Mouse (Mus musculus): Measurements from ENCODE around the gene Ptf1a. TPM values are rescaled to one million over a fixed set of nuclear protein-coding genes. Genes with fewer than 3 reads are reported as not detected.

Gene Ptf1a
- total and polyA plus RNA-seq, 3 experiments = not detected

- H3K27ac ChIP-seq (ENCODE audit: control insufficient read depth, low read depth, low read length) = no peak overlapping the region
- no peak for TF ChIP-seq MYB (IDR thresholded peaks at IDR 0.05; ENCODE audit: low read depth, low read length)
- H3K9ac ChIP-seq (ENCODE audit: control insufficient read depth, low read depth, low read length, poor library complexity, severe bottlenecking) = no peak overlapping the region
- no peaks in the 10 kb centered on the region for H3K9me3 ChIP-seq (replicated peaks; ENCODE audit: insufficient read depth, low read length)
- H3K79me2 ChIP-seq (ENCODE audit: control insufficient read depth, insufficient read depth, low read length, poor library complexity) = no peaks in the 10 kb centered on the region
- no peaks in the 10 kb centered on the region for H3K4me1 ChIP-seq (ENCODE audit: control insufficient read depth in 1 of 2, insufficient read depth in 2 of 2, low read length in 2 of 2)
- no peaks in the 10 kb centered on the region; a peak in 1 of 4 replicates for H3K27me3 ChIP-seq (ENCODE audit: control insufficient read depth in 1 of 2, insufficient read depth in 2 of 2, low read length in 2 of 2)
- no peaks in the 10 kb centered on the region for H3K36me3 ChIP-seq (ENCODE audit: control insufficient read depth in 1 of 2, insufficient read depth in 2 of 2, low read length in 2 of 2)
- H3K4me3 ChIP-seq (ENCODE audit: control insufficient read depth in 1 of 2, insufficient read depth in 1 of 2, low read depth in 2 of 2, low read length in 2 of 2) = no peak overlapping the region
- DNase-seq (ENCODE audit: low read depth, low spot score) = no peak
Measured at GRCm38 (mm10) chr2:19430746-19431145, 14.7 kb upstream of the Ptf1a start.

DNA sequence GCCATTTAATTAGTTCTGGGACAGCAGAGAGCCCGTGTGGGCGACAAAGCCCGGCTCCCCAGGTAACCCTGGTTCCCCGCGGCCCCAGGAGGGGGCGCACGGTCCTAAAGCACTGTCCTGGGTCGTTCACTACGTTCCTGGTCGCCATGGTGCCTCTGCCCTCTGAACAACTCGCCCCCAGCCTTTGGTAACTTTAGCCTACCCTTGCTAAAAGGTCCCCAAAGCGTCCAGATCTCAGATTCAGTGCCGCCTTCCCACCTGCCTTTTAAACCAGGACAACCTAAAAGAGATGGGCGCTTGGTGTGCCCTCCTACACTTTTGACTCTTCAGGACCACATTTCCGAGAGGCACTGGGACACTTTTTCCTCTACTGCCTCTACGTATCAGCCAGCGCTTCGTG is 14.3 kb upstream of the Ptf1a start:
- DNase-seq (ENCODE audit: low read depth, low spot score) = no peak
- H3K36me3 ChIP-seq (ENCODE audit: control insufficient read depth in 1 of 2, insufficient read depth in 2 of 2, low read length in 2 of 2) = no peaks in the 10 kb centered on the region
- H3K9me3 ChIP-seq (replicated peaks; ENCODE audit: insufficient read depth, low read length) = no peaks in the 10 kb centered on the region
- no peaks in the 10 kb centered on the region for H3K4me1 ChIP-seq (ENCODE audit: control insufficient read depth in 1 of 2, insufficient read depth in 2 of 2, low read length in 2 of 2)
- no peak overlapping the region for H3K27ac ChIP-seq (ENCODE audit: control insufficient read depth, low read depth, low read length)
- H3K79me2 ChIP-seq (ENCODE audit: control insufficient read depth, insufficient read depth, low read length, poor library complexity) = no peaks in the 10 kb centered on the region
- no peak for TF ChIP-seq MAZ (IDR thresholded peaks at IDR 0.05; ENCODE audit: low read depth, low read length)
- no peak for TF ChIP-seq ZC3H11A (IDR thresholded peaks at IDR 0.05; ENCODE audit: low read depth, low read length)
- TF ChIP-seq TCF12 (IDR thresholded peaks at IDR 0.05; ENCODE audit: low read depth, low read length) = no peak
- no peak for TF ChIP-seq EP300 (IDR thresholded peaks at IDR 0.05; ENCODE audit: low read depth in 1 of 2, low read length in 2 of 2)
- TF ChIP-seq ZNF384 (IDR thresholded peaks at IDR 0.05; ENCODE audit: low read depth, low read length) = no peak
- TF ChIP-seq MAX (IDR thresholded peaks at IDR 0.05; ENCODE audit: low read length) = no peak
- TF ChIP-seq KAT2A (conservative IDR thresholded peaks at IDR 0.05; ENCODE audit: low read depth, low read length) = no peak
- no peak for TF ChIP-seq MEF2A (IDR thresholded peaks at IDR 0.05; ENCODE audit: extremely low read depth, insufficient replicate concordance, low read depth, low read length, poor library complexity, severe bottlenecking)
- TF ChIP-seq NELFE (IDR thresholded peaks at IDR 0.05; ENCODE audit: low read depth, low read length) = no peak
- TF ChIP-seq JUND (IDR thresholded peaks at IDR 0.05; ENCODE audit: low read depth, low read length) = no peak
- TF ChIP-seq GABPA (IDR thresholded peaks at IDR 0.05; ENCODE audit: low read depth, low read length) = no peak
- no peak for TF ChIP-seq SMC3 (IDR thresholded peaks at IDR 0.05; ENCODE audit: low read depth, low read length)
- H3K27me3 ChIP-seq (ENCODE audit: control insufficient read depth in 1 of 2, insufficient read depth in 2 of 2, low read length in 2 of 2) = no peaks in the 10 kb centered on the region; a peak in 1 of 4 replicates
- no peak overlapping the region for H3K4me3 ChIP-seq (ENCODE audit: control insufficient read depth in 1 of 2, insufficient read depth in 1 of 2, low read depth in 2 of 2, low read length in 2 of 2)
- no peak overlapping the region for H3K9ac ChIP-seq (ENCODE audit: control insufficient read depth, low read depth, low read length, poor library complexity, severe bottlenecking)

DNA sequence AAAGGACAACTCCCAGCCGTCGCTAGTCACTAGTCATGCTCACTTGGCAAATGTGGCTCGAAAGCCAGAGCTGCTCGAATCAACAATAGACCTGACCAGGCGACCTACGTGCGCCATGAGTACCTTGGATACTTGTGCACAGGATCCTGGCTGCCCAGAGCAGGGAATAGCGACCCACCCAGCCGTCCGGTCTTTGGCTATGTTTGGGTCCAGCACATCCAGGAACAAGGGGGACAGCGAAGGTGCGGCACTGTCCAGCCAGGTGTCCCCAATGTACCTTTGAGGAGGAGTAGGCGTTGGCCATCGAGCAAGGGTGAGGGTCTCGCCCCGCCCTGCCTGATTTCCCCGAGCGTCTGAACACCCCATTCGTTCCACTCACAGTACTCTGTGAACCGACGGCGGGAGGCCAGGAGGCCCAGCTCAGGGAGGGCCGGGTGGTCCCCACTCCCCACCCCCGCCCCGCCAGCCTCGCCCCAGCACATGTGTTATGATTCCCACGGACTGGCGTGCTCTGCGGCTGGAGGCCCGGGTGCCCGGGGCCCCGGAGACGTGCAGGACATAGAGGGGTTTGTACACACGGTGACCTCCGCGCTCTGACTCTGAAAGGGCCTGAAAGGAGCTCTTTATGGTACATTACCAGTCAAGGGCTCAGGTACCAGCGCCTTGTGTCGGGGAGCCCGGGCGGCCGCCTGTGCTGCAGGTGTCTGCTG is 13.7 kb upstream of the Ptf1a start:
- no peak overlapping the region for H3K27ac ChIP-seq (ENCODE audit: control insufficient read depth, low read depth, low read length)
- no peaks in the 10 kb centered on the region for H3K9me3 ChIP-seq (replicated peaks; ENCODE audit: insufficient read depth, low read length)
- no peaks in the 10 kb centered on the region for H3K36me3 ChIP-seq (ENCODE audit: control insufficient read depth in 1 of 2, insufficient read depth in 2 of 2, low read length in 2 of 2)
- no peaks in the 10 kb centered on the region for H3K27me3 ChIP-seq (ENCODE audit: control insufficient read depth in 1 of 2, insufficient read depth in 2 of 2, low read length in 2 of 2)
- no peak overlapping the region for H3K9ac ChIP-seq (ENCODE audit: control insufficient read depth, low read depth, low read length, poor library complexity, severe bottlenecking)
- H3K4me3 ChIP-seq (ENCODE audit: control insufficient read depth in 1 of 2, insufficient read depth in 1 of 2, low read depth in 2 of 2, low read length in 2 of 2) = no peak overlapping the region
- TF ChIP-seq TAL1 (IDR thresholded peaks at IDR 0.05; ENCODE audit: low read length) = no peak
- TF ChIP-seq ETS1 (IDR thresholded peaks at IDR 0.05; ENCODE audit: low read depth, low read length) = no peak
- no peak for TF ChIP-seq HCFC1 (IDR thresholded peaks at IDR 0.05; ENCODE audit: low read depth, low read length)
- no peak for TF ChIP-seq UBTF (IDR thresholded peaks at IDR 0.05; ENCODE audit: borderline replicate concordance, insufficient read depth, low read depth, low read length)
- TF ChIP-seq E2F4 (IDR thresholded peaks at IDR 0.05; ENCODE audit: borderline replicate concordance, low read depth, low read length) = no peak
- no peak for TF ChIP-seq MAZ (IDR thresholded peaks at IDR 0.05; ENCODE audit: low read depth, low read length)
- no peak for TF ChIP-seq USF1 (IDR thresholded peaks at IDR 0.05; ENCODE audit: low read depth, low read length)
- TF ChIP-seq ZNF384 (IDR thresholded peaks at IDR 0.05; ENCODE audit: low read depth, low read length) = no peak
- TF ChIP-seq POLR2AphosphoS5 (IDR thresholded peaks at IDR 0.05; ENCODE audit: borderline replicate concordance, low read depth, low read length) = no peak
- no peak for TF ChIP-seq GATA1 (IDR thresholded peaks at IDR 0.05; ENCODE audit: low read depth, low read length)
- no peak for TF ChIP-seq ELF1 (IDR thresholded peaks at IDR 0.05; ENCODE audit: low read depth, low read length)
- no peak for TF ChIP-seq BHLHE40 (IDR thresholded peaks at IDR 0.05; ENCODE audit: borderline replicate concordance, low read depth, low read length)
- no peak for TF ChIP-seq ZC3H11A (IDR thresholded peaks at IDR 0.05; ENCODE audit: low read depth, low read length)
- TF ChIP-seq KAT2A (conservative IDR thresholded peaks at IDR 0.05; ENCODE audit: low read depth, low read length) = no peak
- TF ChIP-seq EP300 (IDR thresholded peaks at IDR 0.05; ENCODE audit: low read depth in 1 of 2, low read length in 2 of 2) = no peak
- no peak for TF ChIP-seq MAX (IDR thresholded peaks at IDR 0.05; ENCODE audit: low read length)
- no peak for TF ChIP-seq CTCF (IDR thresholded peaks at IDR 0.05 in 2 of 3, conservative IDR thresholded peaks at IDR 0.05 in 1 of 3; ENCODE audit: control insufficient read depth in 1 of 3, insufficient read depth in 1 of 3, low read depth in 2 of 3, low read length in 3 of 3, poor library complexity in 1 of 3, severe bottlenecking in 1 of 3)
- TF ChIP-seq MYB (IDR thresholded peaks at IDR 0.05; ENCODE audit: low read depth, low read length) = no peak
- no peaks in the 10 kb centered on the region for H3K79me2 ChIP-seq (ENCODE audit: control insufficient read depth, insufficient read depth, low read length, poor library complexity)
- no peaks in the 10 kb centered on the region for H3K4me1 ChIP-seq (ENCODE audit: control insufficient read depth in 1 of 2, insufficient read depth in 2 of 2, low read length in 2 of 2)
- no peak for DNase-seq (ENCODE audit: low read depth, low spot score)

All from MEL (cell line).